Mouse (Mus musculus): Measurements from ENCODE around the gene Tacc2.

Gene Tacc2

GRCm38 (mm10) chr7:130617591-130617990 lies 40.4 kb downstream of the Tacc2 start:
- no peak for DNase-seq (ENCODE audit: low spot score in 2 of 2)

DNA sequence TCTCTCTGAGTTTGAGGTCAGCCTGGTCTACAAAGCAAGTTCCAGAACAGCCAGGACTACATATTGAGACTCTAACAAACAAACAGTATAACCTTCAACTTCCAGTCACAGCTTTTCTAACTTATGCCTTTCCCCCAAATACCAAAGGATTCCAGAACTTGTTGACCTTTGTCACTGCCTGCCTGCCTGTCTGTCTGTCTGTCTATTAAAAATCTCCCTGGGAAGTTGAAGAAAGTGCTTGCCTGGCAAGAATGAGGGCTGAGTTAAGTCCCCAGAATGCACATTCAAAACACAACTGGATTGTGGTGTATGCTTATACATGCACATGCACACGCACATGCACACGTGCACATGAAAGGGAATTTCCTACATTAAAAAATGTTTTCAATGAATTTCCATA lies 43.8 kb downstream of the Tacc2 start:
- DNase-seq (ENCODE audit: low spot score in 2 of 2), result no peak

GRCm38 (mm10) chr7:130621953-130622352 lies 44.7 kb downstream of the Tacc2 start:
- no peak for DNase-seq (ENCODE audit: low spot score in 2 of 2)

- no peak for DNase-seq (ENCODE audit: low spot score in 2 of 2)
Observed at GRCm38 (mm10) chr7:130622359-130622758, 45.1 kb downstream of the Tacc2 start.

GRCm38 (mm10) chr7:130624299-130624698 lies 47.1 kb downstream of the Tacc2 start:
- DNase-seq (ENCODE audit: low spot score in 2 of 2), result no peak

- no peak for DNase-seq (ENCODE audit: low spot score in 2 of 2)
Observed at GRCm38 (mm10) chr7:130625361-130625760, 48.1 kb downstream of the Tacc2 start.

DNA sequence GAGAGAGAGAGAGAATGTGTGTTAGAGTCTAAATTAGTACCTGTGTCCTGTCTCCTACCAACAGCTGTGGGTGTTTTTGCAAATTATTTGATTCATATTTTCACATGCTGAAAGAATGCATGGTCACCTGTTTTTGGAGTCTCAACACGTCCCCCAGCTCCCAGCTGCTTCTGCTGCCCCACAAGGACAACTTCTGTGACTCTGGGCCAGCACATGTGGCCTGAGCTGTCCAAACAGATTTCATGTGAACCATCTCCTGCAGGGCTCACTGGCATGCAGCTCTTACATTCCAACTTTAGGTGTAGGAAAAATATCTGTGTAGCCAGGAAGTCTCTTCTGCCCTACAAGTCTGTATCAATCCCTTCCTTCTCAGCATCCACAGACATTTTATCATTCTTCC lies 51.4 kb downstream of the Tacc2 start:
- no peak for DNase-seq (ENCODE audit: low spot score in 2 of 2)

DNA sequence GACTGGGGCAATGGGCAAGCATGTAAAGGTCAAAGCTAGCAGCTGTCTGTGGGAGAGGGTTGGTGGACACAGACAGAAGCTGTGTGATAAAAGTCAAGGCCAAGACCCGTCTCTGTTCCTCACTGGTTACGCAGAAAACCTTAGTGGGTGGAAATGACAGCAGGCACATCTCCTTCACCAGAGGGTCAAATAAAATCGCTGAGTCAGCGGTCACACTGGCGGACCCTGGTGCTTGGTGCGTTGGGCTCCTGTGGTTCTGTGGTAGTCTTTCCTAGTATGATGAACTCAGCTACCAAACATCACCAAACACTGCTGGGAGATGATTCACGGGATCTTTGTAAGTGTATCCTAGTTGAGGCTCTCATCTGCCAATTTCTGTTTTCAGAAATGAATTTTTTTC lies 52.8 kb downstream of the Tacc2 start:
- no peak for DNase-seq (ENCODE audit: low spot score in 2 of 2)

DNA sequence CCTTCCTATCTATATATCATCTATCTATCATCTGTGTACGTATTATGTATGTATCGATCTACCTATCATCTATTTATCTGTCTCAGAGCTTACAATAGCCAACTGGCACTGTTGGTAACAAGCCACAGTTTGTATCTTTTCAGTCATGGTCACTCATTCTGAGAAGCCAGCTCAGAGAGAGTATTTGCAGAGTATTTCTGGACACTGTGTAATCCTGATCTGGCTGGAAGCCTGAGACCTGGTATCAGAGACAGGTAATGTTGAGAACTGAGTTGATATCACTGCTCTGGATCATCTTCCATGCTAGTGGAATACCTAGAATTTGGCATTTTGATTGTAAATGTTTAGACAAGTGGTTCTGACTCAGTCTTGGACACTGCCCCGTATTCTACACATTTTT lies 53.7 kb downstream of the Tacc2 start:
- DNase-seq (ENCODE audit: low spot score in 2 of 2), result no peak

- no peak for DNase-seq (ENCODE audit: low spot score in 2 of 2)
Observed at GRCm38 (mm10) chr7:130631553-130632378, 54.5 kb downstream of the Tacc2 start.

DNA sequence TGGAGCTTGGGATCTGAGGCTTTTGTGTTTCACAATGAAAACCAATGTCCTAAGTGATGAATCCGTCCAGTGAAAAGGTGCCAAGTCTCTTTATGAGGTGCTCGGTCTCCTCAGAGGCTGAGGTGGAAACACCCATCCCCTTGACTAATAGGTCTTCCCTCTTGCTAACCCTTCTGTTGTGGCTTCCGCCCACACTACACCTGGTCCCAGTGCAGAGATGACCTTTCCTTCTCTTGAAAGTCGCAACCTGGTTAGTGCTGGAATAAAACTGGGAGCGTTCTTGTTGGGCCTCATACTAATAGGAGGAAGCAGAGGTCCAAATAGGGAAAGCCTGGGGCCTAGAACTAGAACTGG lies 55.1 kb downstream of the Tacc2 start:
- DNase-seq (ENCODE audit: low spot score in 2 of 2), result no peak

- no peak for DNase-seq (ENCODE audit: low spot score in 2 of 2)
Observed at GRCm38 (mm10) chr7:130634259-130634871, 57.1 kb downstream of the Tacc2 start.

GRCm38 (mm10) chr7:130635212-130635611 lies 58.0 kb downstream of the Tacc2 start:
- DNase-seq (ENCODE audit: low spot score in 2 of 2), result no peak

GRCm38 (mm10) chr7:130636274-130636673 lies 59.0 kb downstream of the Tacc2 start:
- no peak for DNase-seq (ENCODE audit: low spot score in 2 of 2)

- DNase-seq (ENCODE audit: low spot score in 2 of 2), result no peak
Observed at GRCm38 (mm10) chr7:130636902-130637301, 59.7 kb downstream of the Tacc2 start.

GRCm38 (mm10) chr7:130637811-130638210 lies 60.6 kb downstream of the Tacc2 start:
- DNase-seq (ENCODE audit: low spot score in 2 of 2), result no peak

DNA sequence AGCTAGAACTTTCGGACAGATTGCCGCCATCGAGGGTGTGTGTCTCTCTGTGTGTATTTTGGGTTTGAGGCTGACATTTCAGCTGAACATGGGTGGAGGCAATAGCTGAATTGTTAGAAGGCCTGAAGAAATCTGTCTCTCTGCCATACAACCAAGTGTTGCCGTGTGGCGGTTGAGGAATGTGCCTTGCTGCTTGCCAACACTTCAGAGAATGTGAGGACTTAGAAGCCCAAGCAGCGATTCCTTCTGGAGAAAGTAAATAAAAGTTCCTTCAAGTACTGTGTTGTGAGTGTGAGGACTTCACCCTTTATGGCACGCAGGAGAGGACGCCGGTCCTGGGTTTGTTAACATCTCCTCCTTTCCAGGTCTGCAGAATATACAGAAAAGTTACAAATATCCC lies 63.4 kb downstream of the Tacc2 start:
- no peak for DNase-seq (ENCODE audit: low spot score in 2 of 2)

GRCm38 (mm10) chr7:130645332-130645993 lies 68.2 kb downstream of the Tacc2 start:
- no peak for DNase-seq (ENCODE audit: low spot score in 2 of 2)

DNA sequence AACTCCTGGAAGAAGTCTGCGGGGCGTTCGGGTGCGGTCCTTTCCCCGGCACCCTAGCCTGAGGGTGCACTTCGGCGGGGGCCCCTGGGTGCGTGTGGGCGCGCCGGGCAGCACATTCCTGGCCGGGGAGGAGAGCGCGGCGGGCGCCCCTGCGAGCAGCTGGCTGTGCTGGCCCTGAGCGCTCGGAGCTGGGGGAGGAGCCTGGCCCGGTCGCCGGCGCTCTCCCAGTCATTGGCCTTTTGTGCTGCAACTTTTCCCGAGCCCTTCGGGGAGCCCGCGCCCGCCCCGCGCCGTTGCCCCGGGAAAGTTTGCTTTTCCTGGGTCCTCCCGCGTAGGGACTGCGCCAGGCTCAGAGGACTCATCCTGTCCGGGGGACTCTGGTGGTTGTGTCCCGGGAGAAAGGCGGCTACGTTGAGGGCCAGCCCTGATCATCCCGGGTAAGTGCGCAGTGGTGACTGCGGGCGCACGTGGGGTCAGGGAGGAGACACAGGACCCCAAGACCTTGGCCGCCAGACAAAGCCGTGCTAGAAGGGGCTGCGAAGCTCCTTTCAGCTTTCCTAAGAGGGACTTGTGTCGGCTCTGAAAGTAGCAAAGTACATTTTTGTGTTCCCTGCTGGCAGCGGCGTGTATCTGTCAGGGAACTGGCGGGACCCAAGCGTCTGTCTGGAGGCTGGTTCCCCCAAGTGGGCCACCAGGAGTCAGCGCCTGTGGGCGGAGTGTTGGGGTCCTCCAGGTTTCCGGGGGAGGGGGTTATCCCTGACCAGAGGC lies 68.9 kb downstream of the Tacc2 start:
- DNase-seq (ENCODE audit: low spot score in 2 of 2), result no peak

- DNase-seq (ENCODE audit: low spot score in 2 of 2), result no peak
Observed at GRCm38 (mm10) chr7:130646762-130647139, 69.5 kb downstream of the Tacc2 start.

DNA sequence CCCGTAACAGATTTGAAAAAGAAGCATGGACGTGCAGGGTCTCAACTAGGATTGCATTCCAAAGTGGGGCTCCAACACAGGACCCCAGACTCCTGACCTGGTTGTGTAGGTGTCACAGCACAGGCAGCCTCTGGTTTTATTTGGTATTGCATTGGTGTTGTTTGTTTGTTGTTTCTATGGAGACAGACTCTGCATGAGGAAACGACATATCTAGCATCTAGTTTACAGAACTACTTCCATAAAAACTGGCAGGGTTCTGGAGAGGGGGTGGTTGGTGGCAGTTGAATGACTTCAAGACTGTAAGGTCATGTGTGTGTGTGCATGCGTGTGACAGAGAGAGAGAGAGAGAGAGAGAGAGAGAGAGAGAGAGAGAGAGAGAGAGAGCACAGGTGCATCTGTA lies 70.8 kb downstream of the Tacc2 start:
- no peak for DNase-seq (ENCODE audit: low spot score in 2 of 2)

- DNase-seq (ENCODE audit: low spot score in 2 of 2), result no peak
Observed at GRCm38 (mm10) chr7:130649257-130649656, 72.0 kb downstream of the Tacc2 start.
